Mouse (Mus musculus) CH12.LX (cell line): ENCODE measurements around the gene Prss54. TPM values are rescaled to one million over a fixed set of nuclear protein-coding genes. Genes with fewer than 3 reads are reported as not detected.
A peak's percentile ranks its signal among the peaks of the same experiment; 100 is the strongest.

ENCODE experiments used
- DNase-seq: peaks from one replicate; pipeline ENCODE4 v3.0.0-alpha.2; 2013; ENCODE audit errors: extremely low read depth
- H3K27ac ChIP-seq: 2 replicates; pipeline ENCODE4 v1.5.1; 2012; ENCODE audit warnings: low read depth, mild to moderate bottlenecking, control low read depth, moderate library complexity; ENCODE audit not compliant: insufficient read depth
- H3K27me3 ChIP-seq: replicated peaks from 2 replicates; pipeline ENCODE3; 2012; ENCODE audit warnings: inconsistent platforms
- H3K36me3 ChIP-seq, 2 experiments: replicated peaks in 1 of 2; 2 replicates each; pipeline versions ENCODE3 to v1.6.1; 2012; ENCODE audit warnings: inconsistent platforms in 1 of 2, low read length in 1 of 2, mild to moderate bottlenecking in 1 of 2, mixed read lengths in 1 of 2, moderate library complexity in 1 of 2; ENCODE audit not compliant: control insufficient read depth in 1 of 2, insufficient read depth in 1 of 2
- H3K4me1 ChIP-seq, 2 experiments: 2 replicates each; pipeline ENCODE4 v1.6.1; 2012; ENCODE audit warnings: inconsistent platforms in 1 of 2, moderate library complexity in 1 of 2; ENCODE audit not compliant: insufficient read depth in 2 of 2, control insufficient read depth in 1 of 2
- H3K4me2 ChIP-seq: 2 replicates; pipeline ENCODE4 v1.6.1; 2012; ENCODE audit warnings: low read depth, mild to moderate bottlenecking, control low read depth; ENCODE audit not compliant: poor library complexity, insufficient read depth, severe bottlenecking
- H3K4me3 ChIP-seq, 3 experiments: fragments of 150-350 bp in 1 of 3; sonication (generic) in 1 of 3; replicated peaks in 1 of 3; 2 replicates each; pipeline versions ENCODE3 to v1.5.1; 2011 to 2012; ENCODE audit warnings: low read depth in 2 of 3, low read length in 2 of 3, mild to moderate bottlenecking in 2 of 3, moderate library complexity in 2 of 3, control low read depth in 1 of 3, improper control_type of control experiment in 1 of 3, inconsistent platforms in 1 of 3, mixed read lengths in 1 of 3; ENCODE audit not compliant: poor library complexity in 1 of 3
- H3K79me2 ChIP-seq: replicated peaks from 2 replicates; pipeline ENCODE4 v1.6.1; 2012; ENCODE audit warnings: mild to moderate bottlenecking, moderate library complexity; ENCODE audit not compliant: control insufficient read depth, poor library complexity, insufficient read depth, severe bottlenecking; ENCODE audit errors: extremely low read depth
- H3K9ac ChIP-seq: 2 replicates; pipeline ENCODE4 v1.6.1; 2012; ENCODE audit warnings: low read depth, mild to moderate bottlenecking, control low read depth, moderate library complexity; ENCODE audit not compliant: insufficient read depth
- H3K9me3 ChIP-seq: replicated peaks from 2 replicates; pipeline ENCODE3; 2012; ENCODE audit warnings: low read length, inconsistent platforms, mixed read lengths
- CHD2 ChIP-seq: IDR thresholded peaks from 2 replicates; pipeline ENCODE4 v1.6.1; 2011; ENCODE audit warnings: low read length, improper control_type of control experiment
- CTCF ChIP-seq, 2 experiments: IDR thresholded peaks in 1 of 2; conservative IDR thresholded peaks in 1 of 2; 2 replicates each; pipeline ENCODE4 v1.5.1; 2011 to 2012; ENCODE audit warnings: low read depth in 2 of 2, low read length in 2 of 2, improper control_type of control experiment in 1 of 2, inconsistent platforms in 1 of 2, mild to moderate bottlenecking in 1 of 2, moderate library complexity in 1 of 2
- E2F4 ChIP-seq: IDR thresholded peaks from 2 replicates; pipeline ENCODE4 v1.6.1; 2011; ENCODE audit warnings: low read depth, low read length, improper control_type of control experiment; ENCODE audit not compliant: insufficient replicate concordance
- EP300 ChIP-seq: IDR thresholded peaks from 2 replicates; pipeline ENCODE4 v1.6.1; 2011; ENCODE audit warnings: low read length, improper control_type of control experiment
- GABPA ChIP-seq: IDR thresholded peaks from 2 replicates; pipeline ENCODE4 v1.6.1; 2012; ENCODE audit warnings: low read depth, low read length, improper control_type of control experiment, inconsistent platforms; ENCODE audit not compliant: insufficient replicate concordance
- JUN ChIP-seq: IDR thresholded peaks from 2 replicates; pipeline ENCODE4 v1.6.1; 2011; ENCODE audit warnings: low read depth, mild to moderate bottlenecking, low read length, improper control_type of control experiment, moderate library complexity; ENCODE audit not compliant: insufficient read depth
- JUND ChIP-seq: conservative IDR thresholded peaks from 2 replicates; pipeline ENCODE4 v1.6.1; 2011; ENCODE audit warnings: low read depth, low read length, improper control_type of control experiment
- KAT2A ChIP-seq: IDR thresholded peaks from 2 replicates; pipeline ENCODE4 v1.6.1; 2012; ENCODE audit warnings: low read length, improper control_type of control experiment, inconsistent platforms; ENCODE audit not compliant: insufficient replicate concordance
- MAFK ChIP-seq: IDR thresholded peaks from 2 replicates; pipeline ENCODE4 v1.6.1; 2011; ENCODE audit warnings: low read length, improper control_type of control experiment; ENCODE audit not compliant: insufficient replicate concordance
- MAZ ChIP-seq: IDR thresholded peaks from 2 replicates; pipeline ENCODE4 v1.6.1; 2012; ENCODE audit warnings: low read depth, mild to moderate bottlenecking, inconsistent platforms, low read length, improper control_type of control experiment, moderate library complexity
- MEF2A ChIP-seq: IDR thresholded peaks from 2 replicates; pipeline ENCODE4 v1.6.1; 2014; ENCODE audit warnings: low read depth, mild to moderate bottlenecking, inconsistent platforms, low read length, improper control_type of control experiment, borderline replicate concordance
- NELFE ChIP-seq: IDR thresholded peaks from 2 replicates; pipeline ENCODE4 v1.6.1; 2011; ENCODE audit warnings: low read depth, low read length, improper control_type of control experiment
- POLR2AphosphoS2 ChIP-seq: IDR thresholded peaks from 2 replicates; pipeline ENCODE4 v1.6.1; 2011; ENCODE audit warnings: low read depth, low read length, improper control_type of control experiment
- RAD21 ChIP-seq: IDR thresholded peaks from 2 replicates; pipeline ENCODE4 v1.6.1; 2011; ENCODE audit warnings: low read depth, mild to moderate bottlenecking, low read length, improper control_type of control experiment, moderate library complexity
- RCOR1 ChIP-seq: conservative IDR thresholded peaks from 2 replicates; pipeline ENCODE4 v1.6.1; 2012; ENCODE audit warnings: low read depth, mild to moderate bottlenecking, inconsistent platforms, low read length, improper control_type of control experiment
- SIN3A ChIP-seq: IDR thresholded peaks from 2 replicates; pipeline ENCODE4 v1.6.1; 2012; ENCODE audit warnings: low read length, improper control_type of control experiment, inconsistent platforms
- SMC3 ChIP-seq: IDR thresholded peaks from 2 replicates; pipeline ENCODE4 v1.6.1; 2011; ENCODE audit warnings: low read depth, low read length, improper control_type of control experiment
- TBP ChIP-seq: conservative IDR thresholded peaks from 2 replicates; pipeline ENCODE4 v1.6.1; 2011; ENCODE audit warnings: low read depth, low read length, improper control_type of control experiment
- UBTF ChIP-seq: IDR thresholded peaks from 2 replicates; pipeline ENCODE4 v1.6.1; 2012; ENCODE audit warnings: low read depth, mild to moderate bottlenecking, inconsistent platforms, low read length, improper control_type of control experiment, moderate library complexity
- USF1 ChIP-seq: IDR thresholded peaks from 2 replicates; pipeline ENCODE4 v1.6.1; 2014; ENCODE audit warnings: low read depth, mild to moderate bottlenecking, inconsistent platforms, low read length, improper control_type of control experiment
- ZC3H11A ChIP-seq: IDR thresholded peaks from 2 replicates; pipeline ENCODE4 v1.6.1; 2012; ENCODE audit warnings: low read depth, mild to moderate bottlenecking, inconsistent platforms, low read length, improper control_type of control experiment
- ZNF384 ChIP-seq: IDR thresholded peaks from 2 replicates; pipeline ENCODE4 v1.6.1; 2012; ENCODE audit warnings: low read depth, low read length, improper control_type of control experiment, inconsistent platforms
- dilution Hi-C: fragments of 300-500 bp; cut with MboI; formaldehyde crosslinking; loops from 2 replicates; pipeline ENCODE4 v1.14.3; 2020; ENCODE audit warnings: low sequenced_read_pairs; ENCODE audit not compliant: extremely low pct_unique_long_range_greater_than_20kb, extremely low pct_ligation_motif_present
- in situ Hi-C: fragments of 300-500 bp; cut with MboI; formaldehyde crosslinking; loops from 3 replicates; pipeline ENCODE4 v1.14.3; 2019; ENCODE audit warnings: low sequenced_read_pairs, low pct_ligation_motif_present, low pct_unique_long_range_greater_than_20kb, mixed read lengths
- polyA plus RNA-seq: library from polyadenylated mRNA; unstranded; fragments of >175 nt; gene quantifications from 2 replicates; pipeline ENCODE4 v1.2.1, GENCODE M21; 2012; ENCODE audit warnings: low read depth; ENCODE audit not compliant: insufficient read length
- total RNA-seq, 2 experiments: library from RNA; depleted of rRNA; stranded (reverse); fragments of 300-350 nt in 1 of 2; fragments of >200 nt in 1 of 2; gene quantifications; 2 replicates each; pipeline ENCODE4 v1.2.3; 2012 to 2014

Prss54 gene
- total and polyA plus RNA-seq, 3 experiments: not detected

- in situ Hi-C loops: no loop called here
- no peaks in the 10 kb centered on the region for H3K4me1 ChIP-seq
- TF ChIP-seq CHD2: no peak
- no peak for TF ChIP-seq NELFE
- TF ChIP-seq JUND: no peak
These were observed 43.9 kb downstream of the Prss54 start for GRCm38 (mm10) chr8:95532206-95532605.

GRCm38 (mm10) chr8:95528750-95529310 lies 47.3 kb downstream of the Prss54 start:
- H3K79me2 ChIP-seq: no peaks in the 10 kb centered on the region
- peaks cover 8% of the 10 kb centered on the region for H3K27me3 ChIP-seq
- H3K4me3 ChIP-seq: no peak overlapping the region
- peak; percentile 20 for DNase-seq
- no peaks in the 10 kb centered on the region for H3K36me3 ChIP-seq
- H3K4me1 ChIP-seq: no peaks in the 10 kb centered on the region
- in situ Hi-C loops: no loop called here
- TF ChIP-seq E2F4: no peak
- no peak for TF ChIP-seq KAT2A
- peak; percentile 32 for TF ChIP-seq RAD21
- TF ChIP-seq EP300: no peak
- no peak for TF ChIP-seq MEF2A
- no peak for TF ChIP-seq GABPA
- no peak for TF ChIP-seq ZNF384
- no peak for TF ChIP-seq POLR2AphosphoS2
- TF ChIP-seq SIN3A: no peak
- TF ChIP-seq RCOR1: no peak
- TF ChIP-seq CTCF (conservative IDR thresholded peaks at IDR 0.05 in 1 of 2, IDR thresholded peaks at IDR 0.05 in 1 of 2; ENCODE audit: low read depth in 2 of 2, low read length in 2 of 2): peak in 1 of 2 experiments; percentile 57; a peak in 2 of 4 replicates
- no peak for TF ChIP-seq USF1
- TF ChIP-seq TBP: no peak
- no peak for TF ChIP-seq ZC3H11A
- no peak for TF ChIP-seq MAFK
- no peak for TF ChIP-seq MAZ
- TF ChIP-seq SMC3: peak; percentile 33; the same call in 1 of the 2 replicates
- TF ChIP-seq JUN: no peak
- no peak for TF ChIP-seq UBTF
- no peak for TF ChIP-seq NELFE
- H3K4me2 ChIP-seq: no peak overlapping the region
- dilution Hi-C loops: no loop called here
- H3K9ac ChIP-seq: no peak overlapping the region
- H3K27ac ChIP-seq: no peak overlapping the region
- no peaks in the 10 kb centered on the region for H3K9me3 ChIP-seq

More at GRCm38 (mm10) chr8:95532206-95532605, 43.9 kb downstream of the Prss54 start:
- Histone ChIP-seq H3K4me2 (no peak overlapping the region), H3K27me3 (peaks cover 2% of the 10 kb centered on the region), H3K79me2 (no peaks in the 10 kb centered on the region), H3K36me3 (no peaks in the 10 kb centered on the region), H3K9ac (no peak overlapping the region), H3K4me3 (no peak overlapping the region), H3K9me3 (peaks cover 4% of the 10 kb centered on the region), H3K27ac (no peak overlapping the region)
- dilution Hi-C loops: no loop called here
- no peak for DNase-seq
